Mouse (Mus musculus) G1E-ER4 (cell line): ENCODE results near the gene Sds. TPM values are rescaled to one million over a fixed set of nuclear protein-coding genes. Genes with fewer than 3 reads are reported as not detected.

Experiments used
- GATA1 ChIP-seq: IDR thresholded peaks from one replicate; pipeline ENCODE4 v1.8.0; 2012; ENCODE audit warnings: low read length, inconsistent platforms
- polyA plus RNA-seq: library from polyadenylated mRNA; stranded (reverse); fragments of >175 nt; gene quantifications from 2 replicates; pipeline ENCODE4 v1.2.3, GENCODE M21; 2012

The Sds gene
- not detected in 2 replicates for polyA plus RNA-seq

DNA sequence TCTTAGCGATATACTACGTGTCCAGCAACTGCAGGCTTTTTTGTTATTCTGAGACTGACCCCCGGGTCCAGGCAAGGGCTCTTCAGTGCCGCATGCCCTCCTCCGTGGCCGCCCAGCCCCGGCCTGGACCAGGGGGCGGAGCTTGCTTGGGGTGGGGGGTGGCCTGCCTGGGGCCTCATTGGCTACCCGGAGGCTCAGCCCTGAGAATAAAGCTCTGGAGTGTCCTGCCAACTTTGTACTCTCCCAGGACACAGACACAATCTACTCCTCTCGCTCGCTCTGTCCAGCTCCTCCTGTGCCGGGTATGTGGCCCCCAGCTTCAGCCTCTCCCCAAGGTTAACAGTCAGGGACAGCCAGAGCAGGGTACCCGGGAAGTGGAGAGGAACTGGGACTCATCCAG is at the start of gene Sds:
TSS of gene Sds (plus strand) at position 231 of the 400 bp plus-strand sequence.
- no peak for TF ChIP-seq GATA1

DNA sequence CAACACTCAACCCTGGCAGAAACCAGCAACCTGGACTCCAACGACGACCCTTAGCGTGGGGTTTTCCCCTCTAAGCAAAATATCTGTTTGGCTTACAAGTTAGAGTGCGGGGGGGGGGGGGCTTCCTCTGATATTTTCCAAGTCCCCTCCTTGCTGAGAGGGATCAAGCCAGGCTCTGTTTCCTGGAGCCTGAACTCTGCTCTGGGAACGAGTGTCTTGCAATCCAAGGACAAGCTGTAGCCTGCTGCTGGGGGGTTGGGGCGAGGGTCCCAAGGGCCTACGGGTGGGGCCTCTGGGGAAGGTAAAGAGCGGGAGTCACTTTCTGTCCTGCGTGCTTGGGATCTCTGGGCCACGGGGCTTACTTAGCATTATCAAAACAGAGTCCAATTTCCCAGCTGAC is 49.8 kb upstream of the Sds start:
- no peak for TF ChIP-seq GATA1

DNA sequence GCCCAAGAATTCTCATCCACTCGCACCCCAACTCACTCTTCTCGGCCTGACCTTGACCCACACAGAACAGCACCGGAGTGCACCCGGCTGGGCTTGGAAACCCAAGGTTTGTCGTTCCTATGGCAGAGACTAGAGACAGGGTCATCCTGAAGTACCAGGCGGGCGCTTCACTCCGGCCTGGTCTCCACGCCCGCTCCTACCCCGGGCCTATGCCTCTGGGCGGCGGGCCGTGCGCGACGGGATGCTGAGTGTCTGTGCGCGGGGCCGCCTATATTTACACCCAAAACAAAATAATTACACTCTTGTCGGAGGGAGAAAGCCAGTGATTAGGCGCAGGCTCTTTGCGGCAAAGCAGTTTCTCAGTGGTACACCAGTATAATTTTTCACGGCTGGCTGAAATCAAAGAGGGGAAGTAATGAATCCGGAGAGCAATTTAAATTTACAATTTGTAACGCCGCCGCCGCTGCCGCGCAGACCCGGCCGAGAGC is 48.8 kb upstream of the Sds start:
- no peak for TF ChIP-seq GATA1

DNA sequence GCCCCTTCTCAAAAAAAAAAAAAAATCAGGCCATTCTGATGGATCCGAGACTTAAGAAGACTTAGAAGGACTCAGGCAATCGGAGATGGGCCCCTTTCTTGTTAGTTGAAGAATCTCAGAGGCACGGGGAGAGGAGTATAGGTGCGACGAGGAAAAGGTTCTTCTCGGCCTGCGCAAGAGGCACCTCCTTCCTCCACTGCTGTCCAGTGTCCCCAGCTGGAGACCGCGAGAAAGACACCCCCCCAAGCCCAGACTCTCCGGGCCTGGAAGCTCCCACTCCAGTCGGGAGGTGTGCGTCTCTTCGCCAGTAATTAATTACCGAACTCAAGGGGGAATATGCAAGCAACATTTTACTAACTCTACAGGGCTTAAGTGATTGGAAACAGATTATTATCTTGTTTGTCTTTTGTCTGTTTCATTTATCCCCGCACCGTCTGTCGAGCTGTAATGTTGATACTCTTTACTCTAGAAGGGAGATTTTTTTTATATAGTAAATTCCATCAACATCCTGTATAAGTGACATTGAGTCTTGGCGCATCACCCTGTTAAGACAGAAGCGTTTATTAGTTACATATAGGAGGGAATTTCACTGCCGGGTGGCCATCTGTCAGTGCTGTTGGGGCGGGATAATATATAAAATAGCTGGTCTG is 48.0 kb upstream of the Sds start:
- TF ChIP-seq GATA1, result no peak

DNA sequence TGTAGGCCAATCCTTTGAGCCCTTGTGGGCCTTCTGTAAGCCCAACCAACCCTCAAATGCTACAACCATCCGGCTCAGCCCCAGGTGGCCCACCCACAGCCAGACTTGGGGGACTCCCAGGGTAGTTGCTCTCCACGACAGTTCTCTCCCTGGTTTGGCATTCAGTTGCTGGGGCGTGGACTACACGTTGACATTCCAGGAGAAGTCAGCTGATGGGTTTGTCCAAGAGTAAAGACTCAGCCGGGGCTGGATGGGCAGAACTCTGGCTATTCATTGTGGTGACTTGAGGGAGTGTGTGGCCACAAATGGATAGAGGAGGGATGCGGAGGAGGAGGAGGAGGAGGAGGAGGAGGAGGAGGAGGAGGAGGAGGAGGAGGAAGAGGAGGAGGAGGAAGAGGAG is 47.3 kb upstream of the Sds start:
- no peak for TF ChIP-seq GATA1

DNA sequence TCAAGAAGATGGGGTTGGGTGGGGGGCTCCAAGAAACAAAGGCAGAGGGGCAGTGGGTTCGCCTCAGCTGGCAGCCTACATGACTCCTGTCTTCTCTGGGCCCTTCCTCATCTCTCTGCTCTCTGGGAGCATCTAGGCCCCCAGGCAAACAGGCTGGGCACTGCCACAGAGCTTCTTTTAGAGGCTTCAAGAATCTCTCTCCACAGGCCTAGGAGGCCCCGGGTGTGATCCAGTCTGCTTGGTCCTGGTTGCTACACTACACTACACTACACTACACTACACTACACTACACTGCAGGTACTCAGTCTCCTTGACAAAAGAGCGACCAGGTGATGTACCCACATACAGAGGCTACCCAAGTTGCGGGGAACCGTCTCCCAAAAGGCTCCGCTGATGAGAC is 46.6 kb upstream of the Sds start:
- TF ChIP-seq GATA1, result no peak

DNA sequence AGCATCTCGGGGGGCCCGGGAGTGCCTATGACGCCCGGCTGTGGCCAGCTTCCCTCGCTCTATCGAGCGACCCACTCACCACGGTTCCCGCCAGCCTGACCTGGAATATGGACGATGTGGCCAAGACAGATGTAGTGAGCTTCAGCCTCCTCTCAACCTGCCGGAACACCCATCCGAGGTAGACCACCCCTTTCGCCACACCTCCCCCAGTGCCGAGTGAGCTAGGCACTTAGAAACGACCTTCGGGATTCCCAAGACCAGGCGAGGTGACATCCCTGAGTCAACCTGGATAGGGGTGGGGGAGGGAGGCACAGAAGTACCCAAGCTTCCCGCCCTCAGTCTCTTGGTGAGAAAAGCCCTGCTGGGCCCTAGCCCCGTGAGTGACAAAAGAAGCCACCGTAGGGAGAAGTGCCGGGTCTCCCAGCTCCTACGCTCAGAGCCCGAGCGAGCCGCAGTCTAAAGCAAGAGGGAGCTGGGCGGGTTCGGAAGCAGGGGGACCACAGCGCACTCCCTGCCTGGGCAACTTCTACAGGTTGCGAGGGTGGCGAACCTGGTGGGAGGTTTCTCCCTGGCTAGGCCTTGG is 45.2 kb upstream of the Sds start:
- TF ChIP-seq GATA1, result no peak

DNA sequence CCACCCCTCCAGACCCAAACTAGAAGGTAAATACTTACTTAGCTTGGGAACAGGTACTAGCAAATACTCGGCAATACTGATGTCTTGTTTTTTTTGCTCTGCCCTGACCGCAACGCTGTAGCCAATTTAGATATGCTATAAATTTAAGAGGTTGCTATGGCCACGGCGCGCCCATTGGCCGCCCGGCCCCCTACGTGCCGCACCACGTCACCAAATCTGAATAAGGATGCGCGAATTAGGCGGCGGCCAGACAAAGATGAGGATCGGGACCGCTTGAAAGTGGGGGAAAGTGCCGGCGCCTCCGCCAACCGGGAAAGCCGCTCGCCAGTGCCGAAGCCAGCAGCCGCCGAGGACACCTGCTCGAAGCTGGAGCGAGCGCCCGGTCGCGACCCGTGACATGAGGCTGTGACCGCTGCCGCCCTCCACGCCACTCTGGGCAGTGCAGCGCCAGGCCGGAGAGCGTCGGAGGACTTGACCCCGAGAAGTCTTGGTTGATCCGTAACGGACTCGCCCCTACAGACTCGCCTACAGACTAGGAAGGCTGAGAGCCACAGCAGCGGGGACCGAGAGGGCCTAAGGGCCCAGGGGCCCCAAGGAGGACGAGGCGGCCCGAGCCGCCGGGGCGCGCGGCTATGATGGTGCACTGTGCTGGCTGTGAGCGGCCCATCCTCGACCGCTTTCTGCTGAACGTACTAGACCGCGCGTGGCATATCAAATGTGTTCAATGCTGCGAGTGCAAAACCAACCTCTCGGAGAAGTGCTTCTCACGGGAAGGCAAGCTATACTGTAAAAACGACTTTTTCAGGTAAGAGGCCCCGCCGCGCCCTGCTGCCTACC is 44.5 kb upstream of the Sds start, which contains the start of gene Lhx5:
TSS of gene Lhx5 (plus strand) at position 51 of the 837 bp plus-strand sequence.
- TF ChIP-seq GATA1, result no peak

DNA sequence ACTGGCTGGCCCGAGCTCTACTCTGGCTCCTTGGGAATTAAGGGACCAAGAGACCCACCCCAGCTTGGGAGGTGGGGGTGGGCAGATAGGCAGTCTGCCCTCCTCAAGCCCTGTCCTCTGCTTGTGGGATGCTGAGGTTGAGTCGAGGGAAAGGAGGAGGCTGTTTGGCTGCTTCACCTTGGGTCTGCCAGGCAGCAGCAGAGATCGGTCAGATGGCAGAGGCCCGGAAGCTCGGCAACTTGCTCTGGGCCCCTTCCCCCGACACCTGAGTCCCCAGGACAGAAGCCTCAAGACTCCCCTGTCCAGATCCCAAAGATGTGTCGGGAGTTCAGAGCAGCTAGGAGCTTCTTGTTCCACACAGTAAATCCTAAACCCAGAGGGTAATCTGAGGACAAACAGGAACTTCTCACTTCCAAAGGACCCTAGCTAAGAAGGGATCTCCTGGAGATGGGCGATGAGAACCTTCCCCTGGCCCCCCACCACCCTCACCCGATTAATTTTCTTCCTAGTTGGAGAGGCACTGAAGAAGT is 43.8 kb upstream of the Sds start:
- no peak for TF ChIP-seq GATA1

DNA sequence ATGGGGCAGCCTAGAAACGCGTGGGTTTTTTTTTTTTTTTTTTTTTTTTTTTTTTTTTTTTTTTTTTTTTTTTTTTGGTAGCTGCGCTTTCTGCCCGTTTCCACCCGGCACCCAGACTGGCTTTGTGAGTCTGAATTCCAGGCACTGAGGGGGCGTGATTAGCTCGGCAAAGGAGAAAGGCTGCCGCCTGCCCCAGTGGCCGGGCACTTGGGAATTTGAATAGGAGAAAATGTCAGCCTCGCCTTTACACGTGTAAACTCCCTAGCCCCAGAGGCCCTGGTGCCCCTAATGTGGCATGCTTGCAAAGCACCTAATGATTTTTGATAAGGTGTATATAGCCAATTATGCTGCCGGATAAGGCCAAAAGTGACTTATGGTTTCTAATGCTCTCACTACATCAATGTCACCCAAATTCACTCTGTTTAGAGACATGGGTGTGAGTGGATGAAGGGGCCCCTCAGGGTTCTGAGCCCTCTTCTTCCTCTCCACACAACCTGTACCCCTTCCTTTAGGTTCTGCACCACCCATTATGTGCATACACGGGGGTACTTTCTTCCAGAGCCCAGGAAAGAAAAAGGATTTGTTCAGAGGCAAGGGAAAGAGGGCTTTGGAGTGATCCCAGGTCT is 43.1 kb upstream of the Sds start:
- TF ChIP-seq GATA1, result no peak

DNA sequence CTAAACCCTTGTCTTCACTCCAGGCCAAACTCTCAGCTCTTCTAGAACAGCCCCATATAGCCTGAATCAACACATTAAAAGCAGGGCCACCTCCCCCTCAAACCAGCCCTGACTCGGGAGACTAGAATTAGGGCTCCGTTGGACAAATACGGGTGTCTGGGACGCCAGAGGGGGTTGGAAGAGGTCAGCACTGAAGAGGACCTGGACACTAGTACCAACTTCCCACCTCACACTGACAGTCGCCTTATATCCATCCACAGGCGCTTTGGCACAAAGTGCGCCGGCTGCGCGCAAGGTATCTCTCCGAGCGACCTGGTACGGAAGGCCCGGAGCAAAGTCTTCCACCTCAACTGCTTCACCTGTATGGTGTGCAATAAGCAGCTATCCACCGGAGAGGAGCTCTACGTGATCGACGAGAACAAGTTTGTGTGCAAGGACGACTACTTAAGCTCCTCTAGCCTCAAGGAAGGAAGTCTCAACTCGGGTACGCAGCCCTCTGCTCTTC is 42.0 kb upstream of the Sds start:
- no peak for TF ChIP-seq GATA1

DNA sequence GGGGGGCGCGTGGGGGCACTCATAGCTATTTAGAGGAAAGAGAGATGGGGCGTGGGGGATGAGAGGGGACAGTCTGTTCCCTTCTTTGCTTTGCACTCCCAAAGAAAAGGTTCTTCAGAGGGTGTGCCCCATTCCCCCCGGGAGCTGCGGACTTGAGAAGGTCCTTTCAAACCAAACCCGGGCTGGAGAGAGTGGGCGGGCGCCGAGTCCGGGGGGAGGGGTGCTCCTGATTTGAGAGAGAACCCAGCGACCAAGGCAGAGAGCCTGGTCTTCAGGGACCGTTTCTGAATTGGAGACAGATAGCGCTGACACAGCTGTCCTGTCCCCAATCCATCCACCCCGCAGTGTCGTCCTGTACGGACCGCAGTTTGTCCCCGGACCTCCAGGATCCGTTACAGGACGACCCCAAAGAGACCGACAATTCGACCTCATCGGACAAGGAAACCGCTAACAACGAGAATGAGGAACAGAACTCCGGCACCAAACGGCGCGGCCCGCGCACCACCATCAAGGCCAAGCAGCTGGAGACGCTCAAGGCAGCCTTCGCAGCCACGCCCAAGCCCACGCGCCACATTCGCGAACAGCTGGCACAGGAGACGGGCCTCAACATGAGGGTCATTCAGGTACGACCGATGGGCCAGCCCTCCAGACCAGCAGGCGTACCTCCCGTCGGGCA is 41.2 kb upstream of the Sds start:
- TF ChIP-seq GATA1, result no peak

DNA sequence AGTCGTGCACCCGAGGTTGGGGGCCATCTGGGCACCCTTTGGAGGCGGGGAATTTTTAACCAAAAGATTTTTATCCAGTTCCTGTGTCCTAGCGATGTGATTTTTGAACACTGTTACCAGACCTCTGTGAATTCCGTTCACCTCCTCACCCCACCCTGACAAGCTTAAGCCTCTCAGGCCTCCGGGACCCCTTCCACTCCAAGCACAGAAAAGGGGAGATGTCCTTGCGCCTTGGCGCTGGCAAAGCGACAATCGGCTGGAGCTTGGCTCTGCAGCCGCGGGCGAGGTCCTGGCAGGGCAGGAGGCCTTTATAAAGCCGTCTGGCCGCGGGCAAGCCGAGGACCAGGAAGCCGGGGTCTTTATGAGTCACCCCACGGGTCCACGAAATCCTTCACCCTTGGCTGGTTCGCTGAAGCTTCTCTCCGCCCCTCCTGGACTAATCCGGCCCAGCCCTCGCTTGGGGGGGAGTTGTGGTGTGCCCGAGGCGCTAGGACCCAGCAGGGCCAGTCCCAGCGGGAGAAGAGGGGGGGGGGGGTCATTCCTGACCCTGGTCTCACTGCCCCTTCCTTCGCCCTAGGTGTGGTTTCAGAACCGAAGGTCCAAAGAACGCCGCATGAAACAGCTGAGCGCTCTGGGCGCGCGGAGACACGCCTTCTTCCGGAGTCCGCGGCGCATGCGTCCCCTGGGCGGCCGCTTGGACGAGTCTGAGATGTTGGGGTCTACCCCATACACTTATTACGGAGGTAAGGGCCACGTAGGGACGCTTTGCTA is 40.4 kb upstream of the Sds start:
- no peak for TF ChIP-seq GATA1

DNA sequence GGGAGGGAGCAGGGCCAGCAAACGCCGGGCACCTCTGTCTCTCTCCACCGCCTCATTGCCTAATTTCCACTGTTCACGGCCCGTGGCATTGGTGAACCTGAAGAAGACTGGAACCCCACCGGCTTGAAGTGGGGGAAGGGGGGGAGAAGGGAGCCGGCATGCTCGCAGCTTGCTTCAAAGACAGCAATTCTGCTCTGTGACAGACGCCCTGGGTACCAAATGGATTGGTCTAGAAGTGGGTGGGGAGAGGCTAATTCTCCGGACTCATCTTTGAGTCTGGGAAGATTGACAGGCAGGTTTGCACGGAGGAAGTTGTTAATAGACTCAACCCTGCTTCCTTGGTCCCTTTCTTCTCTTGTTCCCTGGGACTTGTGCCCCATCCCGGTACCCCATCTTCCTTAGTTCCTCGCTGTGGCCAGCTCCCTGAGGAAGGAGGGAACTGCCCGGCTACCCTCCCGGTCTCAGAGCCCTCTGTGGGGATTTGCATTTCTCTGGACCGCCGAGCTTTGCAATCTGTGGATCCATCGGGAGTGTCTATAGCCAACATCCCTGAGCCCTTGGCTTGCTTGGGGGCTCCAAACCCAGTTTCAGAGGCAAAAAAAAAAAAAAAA is 39.3 kb upstream of the Sds start:
- TF ChIP-seq GATA1, result no peak
